Mouse (Mus musculus) stomach, postnatal 0 days (tissue): Measurements from ENCODE around the gene Rab42. TPM values are rescaled to one million over a fixed set of nuclear protein-coding genes. Genes with fewer than 3 reads are reported as not detected.

ENCODE experiments used
- ATAC-seq: fragments of 200-750 bp; cut with Nextera tagmentation; 2 replicates; pipeline ENCODE4 v1.8.0; 2017; ENCODE audit not compliant: low FRiP score, low TSS enrichment
- DNase-seq: peaks from one replicate; pipeline ENCODE4 v3.0.0-alpha.2; 2016; ENCODE audit warnings: low spot score
- H3K27ac ChIP-seq: fragments of 300-500 bp; sonication (generic); replicated peaks from 2 replicates; pipeline ENCODE4 v1.5.1; 2014; ENCODE audit warnings: mild to moderate bottlenecking, control low read depth
- H3K27me3 ChIP-seq: fragments of 300-500 bp; sonication (generic); 2 replicates; pipeline ENCODE4 v1.6.1; 2014; ENCODE audit warnings: low read length; ENCODE audit not compliant: control insufficient read depth, insufficient read depth
- H3K36me3 ChIP-seq: fragments of 300-500 bp; sonication (generic); 2 replicates; pipeline ENCODE4 v1.6.1; 2014; ENCODE audit warnings: low read length, mixed read lengths; ENCODE audit not compliant: control insufficient read depth, insufficient read depth
- H3K4me1 ChIP-seq: fragments of 300-500 bp; sonication (generic); replicated peaks from 2 replicates; pipeline ENCODE4 v1.6.1; 2014; ENCODE audit warnings: antibody characterized with exemption; ENCODE audit not compliant: control insufficient read depth, insufficient read depth
- H3K4me2 ChIP-seq: fragments of 300-500 bp; sonication (generic); replicated peaks from 2 replicates; pipeline ENCODE4 v1.6.1; 2014; ENCODE audit warnings: low read depth, mild to moderate bottlenecking, control low read depth, moderate library complexity
- H3K4me3 ChIP-seq: fragments of 300-500 bp; sonication (generic); 2 replicates; pipeline ENCODE4 v1.5.1; 2014; ENCODE audit warnings: low read depth, low read length, control low read depth
- H3K9ac ChIP-seq: fragments of 300-500 bp; sonication (generic); 2 replicates; pipeline ENCODE4 v1.6.1; 2014; ENCODE audit warnings: mild to moderate bottlenecking, low read length, control low read depth, mixed read lengths
- H3K9me3 ChIP-seq: fragments of 300-500 bp; sonication (generic); 2 replicates; pipeline ENCODE4 v1.6.1; 2016; ENCODE audit warnings: low read length; ENCODE audit not compliant: control insufficient read depth
- CTCF ChIP-seq: IDR thresholded peaks from 2 replicates; pipeline ENCODE4 v1.5.1; 2016; ENCODE audit warnings: antibody characterized with exemption, low read depth, mild to moderate bottlenecking, moderate library complexity
- EP300 ChIP-seq: optimal IDR thresholded peaks from 2 replicates; pipeline ENCODE3; 2016; ENCODE audit warnings: antibody characterized with exemption
- WGBS: fragments of 180-500 bp; shearing (Covaris S2); extraction: QIAGEN DNeasy Blood & Tissue Kit; methylation state at CpG from one replicate; pipeline ENCODE4 v1.1.7; 2014; 5-methylcytosine and 5-hydroxymethylcytosine counted together
- polyA plus RNA-seq: library from polyadenylated mRNA; unstranded; fragments of >200 nt; fragmentation: Nextera tagmentation; extraction: Ambion mirVana; gene quantifications from 2 replicates; pipeline ENCODE4 v1.2.1, GENCODE M21; 2015

The Rab42 gene
- polyA plus RNA-seq, 1 experiment from 2014 or later = 2.3 TPM

DNA sequence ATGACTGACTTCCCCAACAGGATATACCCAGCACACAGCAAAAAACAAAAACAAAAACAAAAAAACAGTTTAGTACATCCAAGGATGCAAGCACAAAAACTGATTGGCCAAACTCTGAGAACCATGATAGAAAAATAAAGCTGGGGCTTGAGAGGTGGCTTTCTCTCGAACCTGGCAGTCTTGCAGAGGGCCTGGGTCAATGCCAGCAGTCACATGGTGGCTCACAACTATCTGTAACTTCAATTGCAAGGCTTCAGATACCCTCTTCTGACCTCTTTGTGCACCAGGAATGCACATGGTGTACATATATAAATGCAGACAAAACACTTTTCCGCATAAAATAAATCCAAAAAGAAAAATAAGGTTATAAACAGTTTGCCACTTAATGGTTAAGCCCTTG is 30.0 kb downstream of the Rab42 start:
- Histone ChIP-seq H3K4me1 (0 out of 2 replicates have a peak, but pooled peaks cover 2% of the 10 kb centered on the region), H3K4me3 (no peak overlapping the region), H3K27me3 (no peaks in the 10 kb centered on the region), H3K4me2 (peak overlapping the region; percentile 70), H3K27ac (no peak overlapping the region), H3K36me3 (no peaks in the 10 kb centered on the region), H3K9ac (no peak overlapping the region), H3K9me3 (no peaks in the 10 kb centered on the region)
- DNase-seq (no peak), ATAC-seq (no peak)
- 48% methylated on average over 2 of the region's 2 CpGs for WGBS
- TF ChIP-seq EP300 (no peak), CTCF (no peak)

DNA sequence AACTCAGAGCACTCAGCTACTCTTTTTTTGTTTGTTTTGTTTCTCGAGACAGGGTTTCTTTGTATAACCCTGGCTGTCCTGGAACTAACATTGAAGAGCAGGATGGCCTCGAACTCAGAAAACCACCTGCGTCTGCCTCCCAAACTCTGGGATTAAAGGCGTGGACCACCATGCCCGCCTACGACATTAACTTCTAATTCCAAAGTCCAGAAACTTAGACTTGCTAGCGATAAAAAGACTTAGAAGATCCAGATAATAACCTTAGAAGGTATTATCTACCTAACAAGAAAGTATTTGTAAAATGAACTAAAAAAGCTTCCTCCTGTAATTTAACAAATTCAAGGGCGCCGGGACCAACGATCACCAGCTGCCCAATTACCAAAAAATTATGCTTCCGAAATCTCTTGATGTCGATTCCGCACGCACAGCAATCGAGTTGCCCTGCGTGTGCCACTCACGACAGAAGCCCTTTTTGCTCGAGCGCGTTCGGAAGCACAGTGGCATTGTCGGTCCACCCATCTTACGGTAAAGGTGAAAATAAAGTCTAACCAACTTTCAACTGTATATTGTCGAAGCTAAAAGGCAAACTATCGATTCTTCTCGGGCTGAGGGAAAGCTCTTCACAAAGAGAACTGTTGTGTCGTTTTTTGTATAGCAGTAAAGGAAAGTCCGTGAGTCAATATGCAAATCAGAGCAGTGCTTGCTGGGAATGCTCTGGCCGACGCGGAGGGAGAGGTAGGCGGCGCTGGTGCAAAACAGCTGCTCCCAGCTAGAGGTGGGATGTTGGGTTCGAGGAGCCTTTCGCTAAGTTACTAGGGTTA is 33.2 kb downstream of the Rab42 start:
- H3K4me3 ChIP-seq = peak overlapping the region; percentile 33
- H3K36me3 ChIP-seq = no peaks in the 10 kb centered on the region
- H3K27ac ChIP-seq = peak overlapping the region; percentile 97
- WGBS = under 1% methylated on average over 35 of the region's 35 CpGs
- peak; percentile 87 for DNase-seq
- H3K9ac ChIP-seq = peak overlapping the region; percentile 72
- no peaks in the 10 kb centered on the region for H3K9me3 ChIP-seq
- no peaks in the 10 kb centered on the region for H3K27me3 ChIP-seq
- H3K4me2 ChIP-seq = peak overlapping the region; percentile 60
- 0 out of 2 replicates have a peak, but pooled peaks cover 2% of the 10 kb centered on the region for H3K4me1 ChIP-seq
- ATAC-seq = peak; percentile 79
- TF ChIP-seq EP300 (peak; percentile 93), CTCF (peak; percentile 74)

GRCm38 (mm10) chr4:132268871-132269739 is 34.1 kb downstream of the Rab42 start:
- Histone ChIP-seq H3K4me3 (no peak overlapping the region), H3K27ac (peak overlapping the region; percentile 97), H3K4me1 (0 out of 2 replicates have a peak, but pooled peaks cover 2% of the 10 kb centered on the region), H3K27me3 (no peaks in the 10 kb centered on the region), H3K9me3 (no peaks in the 10 kb centered on the region), H3K4me2 (no peak overlapping the region), H3K36me3 (no peaks in the 10 kb centered on the region), H3K9ac (no peak overlapping the region)
- ATAC-seq (no peak), DNase-seq (no peak)
- TF ChIP-seq EP300 (no peak), CTCF (peak; percentile 69)
- WGBS = 6% methylated on average over 6 of the region's 6 CpGs

GRCm38 (mm10) chr4:132266835-132267349 is 36.3 kb downstream of the Rab42 start:
- H3K9ac ChIP-seq = no peak overlapping the region
- TF ChIP-seq EP300 (no peak), CTCF (no peak)
- H3K4me3 ChIP-seq = no peak overlapping the region
- no peaks in the 10 kb centered on the region for H3K27me3 ChIP-seq
- no peak overlapping the region for H3K27ac ChIP-seq
- no peak overlapping the region for H3K4me2 ChIP-seq
- no peak for DNase-seq
- H3K4me1 ChIP-seq = no peaks in the 10 kb centered on the region
- no peak for ATAC-seq
- no peaks in the 10 kb centered on the region for H3K36me3 ChIP-seq
- WGBS = 63% methylated on average over 3 of the region's 3 CpGs
- no peaks in the 10 kb centered on the region for H3K9me3 ChIP-seq

- ATAC-seq = no peak
- Histone ChIP-seq H3K4me1 (no peaks in the 10 kb centered on the region), H3K9ac (no peak overlapping the region), H3K4me3 (no peak overlapping the region), H3K4me2 (no peak overlapping the region), H3K27me3 (no peaks in the 10 kb centered on the region), H3K27ac (no peak overlapping the region), H3K36me3 (no peaks in the 10 kb centered on the region), H3K9me3 (no peaks in the 10 kb centered on the region)
- TF ChIP-seq EP300 (no peak), CTCF (no peak)
- 89% methylated on average over 7 of the region's 7 CpGs for WGBS
- no peak for DNase-seq
These were observed 39.9 kb downstream of the Rab42 start for GRCm38 (mm10) chr4:132263313-132263712.
